Mouse (Mus musculus) liver, adult 2 months (tissue): ENCODE measurements at regions not wholly inside any gene's neighbourhood (a gene's known extent, or its start where the extent isn't known, plus 50 kb on each side); places are given as distances from the start of the nearest gene placed in this dataset.

Experiments
- DNase-seq: peaks from one replicate; pipeline ENCODE4 v3.0.0-alpha.2; 2011; ENCODE audit warnings: low read depth, low spot score; ENCODE audit errors: extremely low read depth
- H3K27ac ChIP-seq: fragments of 200-500 bp; replicated peaks from 2 replicates; pipeline ENCODE4 v1.5.1; 2012; ENCODE audit warnings: low read depth, mild to moderate bottlenecking, control low read depth, inconsistent platforms, low read length; ENCODE audit not compliant: insufficient read depth
- H3K27me3 ChIP-seq: fragments of 200-500 bp; 2 replicates; pipeline ENCODE4 v1.6.1; 2012; ENCODE audit warnings: mild to moderate bottlenecking, moderate library complexity, low read length, inconsistent platforms; ENCODE audit not compliant: control insufficient read depth, insufficient read depth
- H3K36me3 ChIP-seq: fragments of 200-500 bp; 2 replicates; pipeline ENCODE4 v1.6.1; 2012; ENCODE audit warnings: low read length, inconsistent platforms; ENCODE audit not compliant: control insufficient read depth, insufficient read depth
- H3K4me1 ChIP-seq: fragments of 200-500 bp; 2 replicates; pipeline ENCODE4 v1.6.1; 2011; ENCODE audit warnings: low read length; ENCODE audit not compliant: control insufficient read depth, insufficient read depth
- H3K4me3 ChIP-seq: fragments of 200-500 bp; 2 replicates; pipeline ENCODE4 v1.5.1; 2011; ENCODE audit warnings: low read depth, mild to moderate bottlenecking, control low read depth, low read length, moderate library complexity; ENCODE audit not compliant: insufficient read depth
- H3K79me2 ChIP-seq: fragments of 200-500 bp; 2 replicates; pipeline ENCODE4 v1.6.1; 2012; ENCODE audit warnings: inconsistent platforms, mild to moderate bottlenecking, low read length, moderate library complexity; ENCODE audit not compliant: control insufficient read depth, insufficient read depth
- H3K9ac ChIP-seq: fragments of 200-500 bp; 2 replicates; pipeline ENCODE4 v1.6.1; 2012; ENCODE audit warnings: low read depth, mild to moderate bottlenecking, control low read depth, inconsistent platforms, low read length
- CTCF ChIP-seq: fragments of 200-500 bp; IDR thresholded peaks from 2 replicates; pipeline ENCODE4 v1.5.1; 2011; ENCODE audit warnings: low read depth, low read length, control low read depth
- POLR2A ChIP-seq: fragments of 200-500 bp; IDR thresholded peaks from 2 replicates; pipeline ENCODE4 v1.6.1; 2011; ENCODE audit warnings: low read length, control low read depth; ENCODE audit not compliant: insufficient read depth; ENCODE audit errors: extremely low read depth
- WGBS: fragments of 180-500 bp; shearing (Covaris S2); methylation state at CpG from one replicate; pipeline ENCODE4 v1.1.7; 2018; 5-methylcytosine and 5-hydroxymethylcytosine counted together

- TF ChIP-seq POLR2A (no peak), CTCF (no peak)
Measured at GRCm38 (mm10) chr1:6928658-6929057, 2121.0 kb downstream of the Gm37988 start.

GRCm38 (mm10) chr1:6931876-6932275 is 2124.2 kb downstream of the Gm37988 start:
- no peaks in the 10 kb centered on the region for H3K4me1 ChIP-seq
- no peak for DNase-seq
- H3K27me3 ChIP-seq = no peaks in the 10 kb centered on the region
- H3K4me3 ChIP-seq = no peak overlapping the region
- H3K27ac ChIP-seq = no peak overlapping the region
- no peak for TF ChIP-seq POLR2A
- TF ChIP-seq CTCF = no peak
- 47% methylated on average over 1 of the region's 1 CpGs for WGBS
- no peaks in the 10 kb centered on the region for H3K36me3 ChIP-seq
- no peak overlapping the region for H3K9ac ChIP-seq
- H3K79me2 ChIP-seq = no peaks in the 10 kb centered on the region

More at GRCm38 (mm10) chr1:6928658-6929057, 2121.0 kb downstream of the Gm37988 start:
- Histone ChIP-seq H3K4me1 (no peaks in the 10 kb centered on the region), H3K9ac (no peak overlapping the region), H3K4me3 (no peak overlapping the region), H3K27ac (no peak overlapping the region), H3K27me3 (no peaks in the 10 kb centered on the region), H3K36me3 (no peaks in the 10 kb centered on the region), H3K79me2 (no peaks in the 10 kb centered on the region)
- WGBS = 83% methylated on average over 2 of the region's 2 CpGs
- no peak for DNase-seq

- WGBS = 89% methylated on average over 1 of the region's 1 CpGs
- no peak for DNase-seq
- H3K36me3 ChIP-seq = no peaks in the 10 kb centered on the region
- no peak overlapping the region for H3K9ac ChIP-seq
- no peaks in the 10 kb centered on the region for H3K27me3 ChIP-seq
- H3K27ac ChIP-seq = no peak overlapping the region
- no peaks in the 10 kb centered on the region for H3K79me2 ChIP-seq
- H3K4me1 ChIP-seq = no peaks in the 10 kb centered on the region
- H3K4me3 ChIP-seq = no peak overlapping the region
- TF ChIP-seq POLR2A = no peak
- no peak for TF ChIP-seq CTCF
Measured at GRCm38 (mm10) chr1:6969838-6970237, 2162.1 kb downstream of the Gm37988 start.

GRCm38 (mm10) chr1:6973749-6974327 is 2166.1 kb downstream of the Gm37988 start:
- Histone ChIP-seq H3K36me3 (no peaks in the 10 kb centered on the region), H3K79me2 (no peaks in the 10 kb centered on the region), H3K4me1 (no peaks in the 10 kb centered on the region), H3K27me3 (no peaks in the 10 kb centered on the region), H3K27ac (no peak overlapping the region), H3K9ac (no peak overlapping the region), H3K4me3 (no peak overlapping the region)
- TF ChIP-seq POLR2A (no peak), CTCF (no peak)
- DNase-seq = no peak
- 88% methylated on average over 1 of the region's 1 CpGs for WGBS

- no peaks in the 10 kb centered on the region for H3K27me3 ChIP-seq
- no peaks in the 10 kb centered on the region for H3K79me2 ChIP-seq
- no peak for DNase-seq
- H3K27ac ChIP-seq = no peak overlapping the region
- H3K9ac ChIP-seq = no peak overlapping the region
- H3K4me1 ChIP-seq = no peaks in the 10 kb centered on the region
- TF ChIP-seq CTCF (no peak), POLR2A (no peak)
- WGBS = 73% methylated on average over 1 of the region's 1 CpGs
- no peak overlapping the region for H3K4me3 ChIP-seq
- H3K36me3 ChIP-seq = no peaks in the 10 kb centered on the region
Measured at GRCm38 (mm10) chr1:6979626-6980025, 2171.9 kb downstream of the Gm37988 start.

- H3K4me1 ChIP-seq = no peaks in the 10 kb centered on the region
- H3K79me2 ChIP-seq = no peaks in the 10 kb centered on the region
- WGBS = 98% methylated on average over 1 of the region's 1 CpGs
- no peak overlapping the region for H3K9ac ChIP-seq
- no peak overlapping the region for H3K4me3 ChIP-seq
- no peaks in the 10 kb centered on the region for H3K36me3 ChIP-seq
- no peak overlapping the region for H3K27ac ChIP-seq
- H3K27me3 ChIP-seq = no peaks in the 10 kb centered on the region
- TF ChIP-seq POLR2A (no peak), CTCF (no peak)
- DNase-seq = no peak
Measured at GRCm38 (mm10) chr1:6984226-6984625, 2176.5 kb downstream of the Gm37988 start.
